Mouse (Mus musculus): ENCODE results near the gene Nr4a1. TPM values are rescaled to one million over a fixed set of nuclear protein-coding genes. Genes with fewer than 3 reads are reported as not detected.

The Nr4a1 gene
- polyA plus RNA-seq, 2 experiments, result 0.19 to 0.42 TPM

GRCm38 (mm10) chr15:101242645-101243044 lies 11.4 kb upstream of the Nr4a1 start:
- DNase-seq (ENCODE audit: low read depth in 3 of 3, low spot score in 3 of 3), result no peak
- WGBS (ENCODE audit: insufficient replicate concordance), result 37% methylated on average over 8 of the region's 8 CpGs
- no peak for ATAC-seq (ENCODE audit: insufficient read depth)
- no peak overlapping the region for H3K27ac ChIP-seq
- H3K27me3 ChIP-seq (ENCODE audit: control insufficient read depth, insufficient read depth, low read length), result no peaks in the 10 kb centered on the region; the same call in 1 of the 2 replicates
- TF ChIP-seq CTCF (IDR thresholded peaks at IDR 0.05; ENCODE audit: low read depth) (peak; percentile 43), EP300 (IDR thresholded peaks at IDR 0.05; ENCODE audit: low read depth) (no peak)
- H3K9ac ChIP-seq (replicated peaks), result no peak overlapping the region
- H3K4me1 ChIP-seq (replicated peaks; ENCODE audit: control insufficient read depth in 2 of 2, insufficient read depth in 2 of 2, low read length in 1 of 2), result peaks cover 0 to 14% of the 10 kb centered on the region in 2 experiments; a peak in 3 of 4 replicates
- no peak overlapping the region for H3K4me2 ChIP-seq (ENCODE audit: low read depth)
- H3K4me3 ChIP-seq (ENCODE audit: insufficient read depth in 1 of 2, low read depth in 2 of 2, low read length in 2 of 2), result no peak overlapping the region
- H3K36me3 ChIP-seq (replicated peaks; ENCODE audit: control insufficient read depth, insufficient read depth, low read depth), result no peaks in the 10 kb centered on the region
- no peaks in the 10 kb centered on the region for H3K9me3 ChIP-seq (ENCODE audit: control insufficient read depth, low read length)

- TF ChIP-seq CTCF (IDR thresholded peaks at IDR 0.05; ENCODE audit: low read depth), result no peak
- no peak for TF ChIP-seq EP300 (IDR thresholded peaks at IDR 0.05; ENCODE audit: low read depth)
- Histone ChIP-seq H3K27me3 (ENCODE audit: control insufficient read depth, insufficient read depth, low read length) (no peaks in the 10 kb centered on the region; the same call in 1 of the 2 replicates), H3K36me3 (replicated peaks; ENCODE audit: control insufficient read depth, insufficient read depth, low read depth) (no peaks in the 10 kb centered on the region), H3K9ac (replicated peaks) (no peak overlapping the region), H3K4me2 (ENCODE audit: low read depth) (no peak overlapping the region), H3K27ac (no peak overlapping the region), H3K4me3 (ENCODE audit: insufficient read depth in 1 of 2, low read depth in 2 of 2, low read length in 2 of 2) (no peak overlapping the region), H3K9me3 (ENCODE audit: control insufficient read depth, low read length) (no peaks in the 10 kb centered on the region), H3K4me1 (replicated peaks; ENCODE audit: control insufficient read depth in 2 of 2, insufficient read depth in 2 of 2, low read length in 1 of 2) (peaks cover 0 to 16% of the 10 kb centered on the region in 2 experiments; a peak in 3 of 4 replicates)
- no peak for ATAC-seq (ENCODE audit: insufficient read depth)
- DNase-seq (ENCODE audit: low read depth in 3 of 3, low spot score in 3 of 3), result no peak
- WGBS (ENCODE audit: insufficient replicate concordance), result 24% methylated on average over 3 of the region's 3 CpGs
Measured at GRCm38 (mm10) chr15:101244012-101244411, 10.1 kb upstream of the Nr4a1 start.

GRCm38 (mm10) chr15:101246231-101247154 lies 7.6 kb upstream of the Nr4a1 start:
- peak overlapping the region; percentile 35 to 41 for H3K4me3 ChIP-seq (ENCODE audit: insufficient read depth in 1 of 2, low read depth in 2 of 2, low read length in 2 of 2)
- WGBS (ENCODE audit: insufficient replicate concordance), result 2% methylated on average over 56 of the region's 56 CpGs
- ATAC-seq (ENCODE audit: insufficient read depth) (peak; percentile 99), DNase-seq (ENCODE audit: low read depth in 3 of 3, low spot score in 3 of 3) (peak; percentile 86 to 87 (median 86))
- no peaks in the 10 kb centered on the region for H3K9me3 ChIP-seq (ENCODE audit: control insufficient read depth, low read length)
- H3K4me1 ChIP-seq (replicated peaks; ENCODE audit: control insufficient read depth in 2 of 2, insufficient read depth in 2 of 2, low read length in 1 of 2), result peaks cover 0 to 13% of the 10 kb centered on the region in 2 experiments; a peak in 2 of 4 replicates
- H3K9ac ChIP-seq (replicated peaks), result no peak overlapping the region; the same call in 1 of the 2 replicates
- peak overlapping the region; percentile 59 for H3K4me2 ChIP-seq (ENCODE audit: low read depth)
- no peaks in the 10 kb centered on the region for H3K36me3 ChIP-seq (replicated peaks; ENCODE audit: control insufficient read depth, insufficient read depth, low read depth)
- H3K27me3 ChIP-seq (ENCODE audit: control insufficient read depth, insufficient read depth, low read length), result no peaks in the 10 kb centered on the region
- TF ChIP-seq CTCF (IDR thresholded peaks at IDR 0.05; ENCODE audit: low read depth), result peak; percentile 35
- no peak; the same call in 1 of the 2 replicates for TF ChIP-seq EP300 (IDR thresholded peaks at IDR 0.05; ENCODE audit: low read depth)
- no peak overlapping the region for H3K27ac ChIP-seq

- TF ChIP-seq CTCF (IDR thresholded peaks at IDR 0.05; ENCODE audit: low read depth) (no peak), EP300 (IDR thresholded peaks at IDR 0.05; ENCODE audit: low read depth) (no peak)
- Histone ChIP-seq H3K27me3 (ENCODE audit: control insufficient read depth, insufficient read depth, low read length) (no peaks in the 10 kb centered on the region), H3K27ac (no peak overlapping the region), H3K4me1 (replicated peaks; ENCODE audit: control insufficient read depth in 2 of 2, insufficient read depth in 2 of 2, low read length in 1 of 2) (peaks cover 0 to 13% of the 10 kb centered on the region in 2 experiments; a peak in 2 of 4 replicates), H3K9ac (replicated peaks) (no peak overlapping the region), H3K4me2 (ENCODE audit: low read depth) (no peak overlapping the region), H3K4me3 (ENCODE audit: insufficient read depth in 1 of 2, low read depth in 2 of 2, low read length in 2 of 2) (no peak overlapping the region), H3K36me3 (replicated peaks; ENCODE audit: control insufficient read depth, insufficient read depth, low read depth) (no peaks in the 10 kb centered on the region), H3K9me3 (ENCODE audit: control insufficient read depth, low read length) (no peaks in the 10 kb centered on the region)
- DNase-seq (ENCODE audit: low read depth in 3 of 3, low spot score in 3 of 3), result no peak
- 62% methylated on average over 1 of the region's 1 CpGs for WGBS (ENCODE audit: insufficient replicate concordance)
- ATAC-seq (ENCODE audit: insufficient read depth), result no peak
Measured at GRCm38 (mm10) chr15:101247155-101247498, 6.9 kb upstream of the Nr4a1 start.

- ATAC-seq (ENCODE audit: insufficient read depth) (no peak), DNase-seq (ENCODE audit: low read depth in 3 of 3, low spot score in 3 of 3) (no peak)
- WGBS (ENCODE audit: insufficient replicate concordance), result 25% methylated on average over 5 of the region's 5 CpGs
- no peaks in the 10 kb centered on the region for H3K9me3 ChIP-seq (ENCODE audit: control insufficient read depth, low read length)
- TF ChIP-seq CTCF (IDR thresholded peaks at IDR 0.05; ENCODE audit: low read depth) (no peak), EP300 (IDR thresholded peaks at IDR 0.05; ENCODE audit: low read depth) (no peak)
- H3K4me1 ChIP-seq (replicated peaks; ENCODE audit: control insufficient read depth in 2 of 2, insufficient read depth in 2 of 2, low read length in 1 of 2), result peaks cover 0 to 13% of the 10 kb centered on the region in 2 experiments; a peak in 2 of 4 replicates
- no peaks in the 10 kb centered on the region for H3K36me3 ChIP-seq (replicated peaks; ENCODE audit: control insufficient read depth, insufficient read depth, low read depth)
- H3K9ac ChIP-seq (replicated peaks), result no peak overlapping the region
- no peak overlapping the region for H3K4me2 ChIP-seq (ENCODE audit: low read depth)
- H3K27ac ChIP-seq, result no peak overlapping the region
- no peak overlapping the region for H3K4me3 ChIP-seq (ENCODE audit: insufficient read depth in 1 of 2, low read depth in 2 of 2, low read length in 2 of 2)
- 0 out of 2 replicates have a peak, but pooled peaks cover under 1% of the 10 kb centered on the region for H3K27me3 ChIP-seq (ENCODE audit: control insufficient read depth, insufficient read depth, low read length)
Measured at GRCm38 (mm10) chr15:101248029-101248710, 5.9 kb upstream of the Nr4a1 start.
